Mouse (Mus musculus) spleen, adult 2 months (tissue): Measurements from ENCODE around the gene Tnfsf15.

ENCODE experiments used
- CTCF ChIP-seq: fragments of 200-500 bp; IDR thresholded peaks from 2 replicates; pipeline ENCODE4 v1.5.1; 2011; ENCODE audit warnings: mild to moderate bottlenecking, inconsistent platforms; ENCODE audit not compliant: insufficient read depth, insufficient read length, insufficient replicate concordance; ENCODE audit errors: extremely low read depth
- POLR2A ChIP-seq: fragments of 200-500 bp; IDR thresholded peaks from 2 replicates; pipeline ENCODE4 v1.6.1; 2011; ENCODE audit warnings: low read depth, low read length, inconsistent platforms

DNA sequence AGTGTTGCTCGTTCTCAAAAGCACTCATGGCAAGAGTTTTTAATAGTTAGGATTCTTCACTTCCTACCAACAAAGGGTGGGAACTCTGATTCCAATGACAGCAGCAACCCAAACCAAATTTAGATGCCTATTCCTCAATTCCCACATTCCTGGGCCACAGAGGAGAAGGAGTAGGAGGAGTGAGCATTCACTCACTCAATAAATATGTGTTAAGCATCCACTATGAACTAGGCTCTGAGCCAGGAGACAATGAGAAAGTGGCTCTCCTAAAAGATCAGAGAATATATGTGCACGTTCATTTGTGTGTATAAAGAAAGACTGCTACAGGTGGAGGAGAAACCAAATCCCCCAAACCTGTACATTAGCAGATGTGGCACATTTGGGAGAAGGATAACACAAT lies 40.6 kb upstream of the Tnfsf15 start:
- TF ChIP-seq CTCF (no peak), POLR2A (no peak)
